ENCODE assay signal across 17 mouse cellular contexts in genomic region chr2:79130660-79131059, GRCm38 (mm10).
"Had no signal": no experiment of that assay in that cellular context is flagged by ENCODE, and none has a peak within 500 bp of the region (broad histone marks: within the 10 kb centered on the region; RNA-seq: fewer than 3 reads in every experiment).

No protein-coding gene starts in this region.

- H3K9ac ChIP-seq: limb, embryonic 13.5 days; neural tube, embryonic 13.5 days had no signal

- H3K9me3 ChIP-seq: limb, embryonic 13.5 days; midbrain, embryonic 10.5 days; neural tube, embryonic 13.5 days had no signal

- H3K4me3 ChIP-seq: limb, embryonic 13.5 days; midbrain, embryonic 10.5 days; neural tube, embryonic 13.5 days had no signal

- H3K4me2 ChIP-seq: limb, embryonic 13.5 days; neural tube, embryonic 13.5 days had no signal

- H3K27me3 ChIP-seq: limb, embryonic 13.5 days; neural tube, embryonic 13.5 days had no signal

- DNase-seq: kidney, adult 11 months; kidney, adult 9 months; kidney, postnatal 36 days; layer of hippocampus, adult 9-11 months; layer of hippocampus, postnatal 36 days; lung, adult 18-20 months; lung, postnatal 36 days; midbrain, embryonic 14.5 days; retina, postnatal 1 day; right cerebral cortex, postnatal 4 days; spleen, adult 18-20 months; thymus, adult 18-20 months; thymus, postnatal 14 days had no signal

- H3K4me1 ChIP-seq: limb, embryonic 13.5 days; midbrain, embryonic 10.5 days; neural tube, embryonic 13.5 days had no signal

- H3K27ac ChIP-seq: kidney, postnatal 0 days; limb, embryonic 13.5 days; midbrain, embryonic 10.5 days; neural tube, embryonic 13.5 days had no signal

- H3K36me3 ChIP-seq: limb, embryonic 13.5 days; midbrain, embryonic 10.5 days; neural tube, embryonic 13.5 days had no signal
